Comparison of ENCODE assay signal across 22 mouse cellular contexts in genomic region chr5:36358161-36358560, GRCm38 (mm10). TPM values are rescaled to one million over a fixed set of nuclear protein-coding genes. Genes with fewer than 3 reads are reported as not detected.
DNase-seq lines count a peak whose midpoint lies in the region; ATAC-seq and TF ChIP-seq lines count a peak whose summit lies in the region.
"Had no signal": no experiment of that assay in that cellular context is flagged by ENCODE, and none has a peak within 500 bp of the region (broad histone marks: within the 10 kb centered on the region; RNA-seq: fewer than 3 reads in every experiment).

No protein-coding gene starts in this region.

- DNase-seq in heart, embryonic 10.5 days (ENCODE audit: low spot score) = no peak
- DNase-seq in heart, postnatal 14 days = no peak
- DNase-seq in heart, postnatal 0 days (ENCODE audit: low spot score) = no peak
- no peak for DNase-seq in heart, adult 18-20 months
- DNase-seq in thymus, postnatal 25 days = peak; percentile 34
- no peak for DNase-seq in thymus, postnatal 10 days (ENCODE audit: low spot score in 2 of 2)
- DNase-seq in limb, embryonic 10.5 days (ENCODE audit: low spot score) = no peak
- DNase-seq: adrenal gland, postnatal 36 days; cerebellum, adult 11-12 months; cerebellum, postnatal 14 days; gastrocnemius, postnatal 36 days; kidney, adult 9 months; kidney, postnatal 25 days; liver had no signal

- intact Hi-C loops in heart, postnatal 14 days (cut with DNase I) = no loop called here

- no peaks in the 10 kb centered on the region for H3K27me3 ChIP-seq in heart, embryonic 10.5 days (ENCODE audit: insufficient read depth, poor library complexity, severe bottlenecking)
- no peaks in the 10 kb centered on the region for H3K27me3 ChIP-seq in heart, postnatal 0 days (ENCODE audit: control insufficient read depth, insufficient read depth, low read length)
- H3K27me3 ChIP-seq in limb, embryonic 10.5 days (ENCODE audit: low read depth, poor library complexity, severe bottlenecking) = no peaks in the 10 kb centered on the region
- H3K27me3 ChIP-seq in intestine, postnatal 0 days (replicated peaks; ENCODE audit: control insufficient read depth, insufficient read depth, low read length) = no peaks in the 10 kb centered on the region
- H3K27me3 ChIP-seq: embryonic facial prominence, embryonic 13.5 days; forebrain, embryonic 15.5 days; neural tube, embryonic 12.5 days had no signal

- H3K4me1 ChIP-seq in heart, embryonic 10.5 days = peaks cover 85% of the 10 kb centered on the region
- H3K4me1 ChIP-seq in heart, postnatal 0 days (ENCODE audit: control insufficient read depth, insufficient read depth) = peaks cover 68% of the 10 kb centered on the region
- H3K4me1 ChIP-seq in limb, embryonic 10.5 days = peaks cover 60% of the 10 kb centered on the region
- H3K4me1 ChIP-seq in intestine, postnatal 0 days (replicated peaks; ENCODE audit: control insufficient read depth, insufficient read depth, low read length) = peaks cover 5% of the 10 kb centered on the region; the same call in 1 of the 2 replicates

- WGBS in heart, embryonic 10.5 days = 53% methylated on average over 4 of the region's 4 CpGs
- 31% methylated on average over 4 of the region's 4 CpGs for WGBS in heart, postnatal 0 days
- WGBS in limb, embryonic 10.5 days = 91% methylated on average over 4 of the region's 4 CpGs
- 66% methylated on average over 4 of the region's 4 CpGs for WGBS in intestine, postnatal 0 days

- TF ChIP-seq EP300 in heart, postnatal 0 days (IDR thresholded peaks at IDR 0.05; ENCODE audit: low read depth) = no peak

- H3K4me3 ChIP-seq in heart, embryonic 10.5 days = no peak overlapping the region
- no peak overlapping the region for H3K4me3 ChIP-seq in heart, postnatal 0 days (ENCODE audit: low read depth, low read length)
- no peak overlapping the region for H3K4me3 ChIP-seq in limb, embryonic 10.5 days
- H3K4me3 ChIP-seq in intestine, postnatal 0 days (ENCODE audit: low read depth, low read length) = no peak overlapping the region
- H3K4me3 ChIP-seq: embryonic facial prominence, embryonic 13.5 days; forebrain, embryonic 15.5 days; hindbrain, embryonic 10.5 days; neural tube, embryonic 12.5 days had no signal

- no peak overlapping the region for H3K9ac ChIP-seq in heart, postnatal 0 days (replicated peaks; ENCODE audit: low read depth, low read length)
- no peak overlapping the region for H3K9ac ChIP-seq in intestine, postnatal 0 days (ENCODE audit: low read depth, low read length)
- H3K9ac ChIP-seq: embryonic facial prominence, embryonic 13.5 days; forebrain, embryonic 15.5 days; neural tube, embryonic 12.5 days had no signal

- H3K4me2 ChIP-seq in heart, postnatal 0 days (ENCODE audit: low read depth, low read length) = no peak overlapping the region
- H3K4me2 ChIP-seq in intestine, postnatal 0 days (replicated peaks; ENCODE audit: low read depth) = no peak overlapping the region
- H3K4me2 ChIP-seq: embryonic facial prominence, embryonic 13.5 days; forebrain, embryonic 15.5 days; midbrain, embryonic 11.5 days; neural tube, embryonic 12.5 days had no signal

- H3K27ac ChIP-seq in heart, embryonic 10.5 days = peak overlapping the region; percentile 79
- H3K27ac ChIP-seq in heart, postnatal 0 days (ENCODE audit: low read depth) = peak overlapping the region; percentile 26; the same call in 1 of the 2 replicates
- H3K27ac ChIP-seq in limb, embryonic 10.5 days = no peak overlapping the region; the same call in 1 of the 2 replicates
- no peak overlapping the region for H3K27ac ChIP-seq in intestine, postnatal 0 days (ENCODE audit: low read depth, low read length)
- H3K27ac ChIP-seq: embryonic facial prominence, embryonic 13.5 days; forebrain, embryonic 15.5 days; hindbrain, embryonic 10.5 days; macrophage; neural tube, embryonic 12.5 days had no signal

- no peak for ATAC-seq in heart, postnatal 0 days (ENCODE audit: insufficient read depth, low read depth)
- no peak for ATAC-seq in intestine, postnatal 0 days
- ATAC-seq: forebrain, embryonic 15.5 days had no signal

- no peaks in the 10 kb centered on the region for H3K9me3 ChIP-seq in heart, embryonic 10.5 days
- no peaks in the 10 kb centered on the region for H3K9me3 ChIP-seq in heart, postnatal 0 days (replicated peaks; ENCODE audit: control insufficient read depth, low read length)
- H3K9me3 ChIP-seq in limb, embryonic 10.5 days (replicated peaks) = no peaks in the 10 kb centered on the region
- H3K9me3 ChIP-seq in intestine, postnatal 0 days (ENCODE audit: control insufficient read depth) = no peaks in the 10 kb centered on the region
- H3K9me3 ChIP-seq: embryonic facial prominence, embryonic 13.5 days; forebrain, embryonic 15.5 days; hindbrain, embryonic 10.5 days; neural tube, embryonic 12.5 days had no signal

- TF ChIP-seq CTCF in heart, postnatal 0 days (IDR thresholded peaks at IDR 0.05; ENCODE audit: low read depth) = no peak
- TF ChIP-seq CTCF in intestine, postnatal 0 days (IDR thresholded peaks at IDR 0.05; ENCODE audit: low read depth) = no peak

- no peaks in the 10 kb centered on the region for H3K36me3 ChIP-seq in heart, embryonic 10.5 days
- no peaks in the 10 kb centered on the region for H3K36me3 ChIP-seq in heart, postnatal 0 days (replicated peaks; ENCODE audit: control insufficient read depth, insufficient read depth, low read length)
- no peaks in the 10 kb centered on the region for H3K36me3 ChIP-seq in limb, embryonic 10.5 days
- H3K36me3 ChIP-seq in intestine, postnatal 0 days (ENCODE audit: control insufficient read depth, insufficient read depth) = no peaks in the 10 kb centered on the region
- H3K36me3 ChIP-seq: embryonic facial prominence, embryonic 13.5 days; forebrain, embryonic 15.5 days; hindbrain, embryonic 10.5 days; neural tube, embryonic 12.5 days had no signal

RNA-seq across cellular contexts. Expression of gene Sorcs2, which starts 39.8 kb away (rescaled TPM):
- 6.9 and 12.2 TPM in 2 replicates for polyA plus RNA-seq in heart, embryonic 10.5 days (2016; fragmentation: Nextera tagmentation; extraction: Ambion mirVana)
- 1 to 10 TPM; 9.6 to 9.9 TPM for total RNA-seq in heart, postnatal 14 days (2021)
- 19.2 and 32.6 TPM in 2 replicates for total RNA-seq in heart, postnatal 0 days (2014; rRNA removed; ENCODE audit: low replicate concordance)
- 3.3 and 3.7 TPM in 2 replicates for polyA plus RNA-seq in heart, postnatal 0 days (2015; fragmentation: Nextera tagmentation; extraction: Ambion mirVana)
- total RNA-seq in heart, adult 18-20 months (2021) = 10 to 100 TPM in 1 of 2 experiments, 1 to 10 TPM in 1; 8.2 to 11.0 TPM
- 6.1 and 8.3 TPM in 2 replicates for polyA plus RNA-seq in limb, embryonic 10.5 days (2016; fragmentation: Nextera tagmentation; extraction: Ambion mirVana)
- 3.5 and 3.7 TPM in 2 replicates for polyA plus RNA-seq in intestine, postnatal 0 days (2015; fragmentation: Nextera tagmentation; extraction: Ambion mirVana)
- total RNA-seq: MEL had no signal
- polyA plus RNA-seq: macrophage had no signal

Comparison
In these comparisons a context has a peak if more than half of its experiments do, and no peak if none do; other contexts are left out.
1. H3K27ac ChIP-seq: peak in heart, embryonic 10.5 days (single experiment) and heart, postnatal 0 days (single experiment); none in limb, embryonic 10.5 days (single experiment) and intestine, postnatal 0 days (single experiment).